Mouse (Mus musculus) liver, postnatal 0 days (tissue): ENCODE data around the gene Olfr314.

Experiments used
- CTCF ChIP-seq: sonication (generic); IDR thresholded peaks from 2 replicates; pipeline ENCODE4 v1.5.1; 2016; ENCODE audit warnings: antibody characterized with exemption, low read depth
- EP300 ChIP-seq: IDR thresholded peaks from 2 replicates; pipeline ENCODE4 v1.6.1; 2016; ENCODE audit warnings: antibody characterized with exemption, low read depth, mild to moderate bottlenecking

- TF ChIP-seq CTCF, result no peak
- no peak for TF ChIP-seq EP300
These were observed 21.6 kb downstream of the Olfr314 start for GRCm38 (mm10) chr11:58804393-58804792.
